Mouse (Mus musculus) liver, postnatal 0 days (tissue): ENCODE measurements around the gene Rab3c.

ENCODE experiments used
- CTCF ChIP-seq: sonication (generic); IDR thresholded peaks from 2 replicates; pipeline ENCODE4 v1.5.1; 2016; ENCODE audit warnings: antibody characterized with exemption, low read depth
- EP300 ChIP-seq: IDR thresholded peaks from 2 replicates; pipeline ENCODE4 v1.6.1; 2016; ENCODE audit warnings: antibody characterized with exemption, low read depth, mild to moderate bottlenecking

DNA sequence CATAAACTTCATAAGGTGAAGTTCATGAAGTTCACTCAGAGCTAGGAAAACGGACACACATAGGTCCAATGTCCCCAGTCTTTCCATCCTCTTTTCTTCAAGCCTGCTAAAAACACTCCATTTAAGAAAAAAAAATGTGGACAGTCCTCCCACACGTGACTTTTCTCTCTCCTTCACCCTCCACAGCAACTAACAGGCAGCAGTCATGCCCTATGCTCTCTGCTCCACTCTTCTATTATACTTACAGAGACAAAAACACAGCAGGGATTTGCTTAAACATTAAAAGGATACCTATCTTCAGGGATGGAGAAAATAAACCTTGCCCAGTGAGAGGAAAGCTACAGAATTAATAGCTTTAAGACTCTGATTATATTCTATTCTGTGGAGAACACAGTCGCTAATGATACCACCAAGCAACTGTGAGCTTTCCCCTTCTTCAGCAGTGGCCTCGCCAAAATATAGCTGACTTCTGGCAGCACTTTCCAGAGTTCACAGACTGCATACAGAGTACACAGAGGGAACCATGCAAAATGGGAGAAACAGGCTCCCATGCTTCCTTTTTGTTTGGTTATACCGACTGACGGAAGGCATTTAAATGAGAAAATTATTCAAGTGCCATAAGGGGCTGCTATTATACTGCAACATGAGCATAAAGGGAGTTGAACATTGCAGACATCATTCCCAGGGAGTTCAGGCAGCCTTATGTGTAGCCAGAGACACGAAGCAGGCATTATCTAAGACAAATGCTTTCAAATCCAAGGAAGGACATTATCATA lies 165.7 kb downstream of the Rab3c start:
- TF ChIP-seq EP300 (no peak), CTCF (no peak)
